Mouse (Mus musculus) limb, embryonic 15.5 days (tissue): Measurements from ENCODE around the gene Gm20716. TPM values are rescaled to one million over a fixed set of nuclear protein-coding genes. Genes with fewer than 3 reads are reported as not detected.
A peak's percentile ranks its signal among the peaks of the same experiment; 100 is the strongest.

Experiments
- ATAC-seq: fragments of 200-750 bp; cut with Nextera tagmentation; 2 replicates; pipeline ENCODE4 v1.8.0; 2017; ENCODE audit warnings: low read depth, moderate TSS enrichment; ENCODE audit not compliant: insufficient number of reproducible peaks, low FRiP score, low TSS enrichment
- H3K27ac ChIP-seq: fragments of 300-500 bp; sonication (generic); 2 replicates; pipeline ENCODE4 v1.5.1; 2015; ENCODE audit warnings: moderate library complexity, mild to moderate bottlenecking, inconsistent platforms
- H3K27me3 ChIP-seq: fragments of 300-500 bp; sonication (generic); 2 replicates; pipeline ENCODE4 v1.6.1; 2015; ENCODE audit warnings: inconsistent platforms
- H3K36me3 ChIP-seq: fragments of 300-500 bp; sonication (generic); 2 replicates; pipeline ENCODE4 v1.6.1; 2015; ENCODE audit warnings: inconsistent platforms
- H3K4me1 ChIP-seq: fragments of 300-500 bp; sonication (generic); 2 replicates; pipeline ENCODE4 v1.6.1; 2015; ENCODE audit warnings: inconsistent platforms
- H3K4me2 ChIP-seq: fragments of 300-500 bp; sonication (generic); 2 replicates; pipeline ENCODE4 v1.6.1; 2015; ENCODE audit warnings: mild to moderate bottlenecking, inconsistent platforms
- H3K4me3 ChIP-seq: fragments of 300-500 bp; sonication (generic); 2 replicates; pipeline ENCODE4 v1.5.1; 2015; ENCODE audit warnings: mild to moderate bottlenecking, inconsistent platforms
- H3K9ac ChIP-seq: fragments of 300-500 bp; sonication (generic); 2 replicates; pipeline ENCODE4 v1.6.1; 2015; ENCODE audit warnings: inconsistent platforms
- H3K9me3 ChIP-seq: fragments of 300-500 bp; sonication (generic); 2 replicates; pipeline ENCODE4 v1.6.1; 2016; ENCODE audit warnings: inconsistent platforms
- WGBS: fragments of 180-500 bp; shearing (Covaris S2); methylation state at CpG from one replicate; pipeline ENCODE4 v1.1.7; 2015; 5-methylcytosine and 5-hydroxymethylcytosine counted together
- polyA plus RNA-seq: library from polyadenylated mRNA; unstranded; fragments of >200 nt; fragmentation: Nextera tagmentation; extraction: Ambion mirVana; gene quantifications from 2 replicates; pipeline ENCODE4 v1.2.1, GENCODE M21; 2015

The Gm20716 gene
- polyA plus RNA-seq, result 13.4 and 17.7 TPM in 2 replicates

GRCm38 (mm10) chr2:168230026-168230728, at the start of gene Gm20716, which contains the start of the genes Dpm1 and Mocs3:
Gene Gm20716 (minus strand): TSS chr2:168230364.
Gene Dpm1 (minus strand): TSS chr2:168230591.
Gene Mocs3 (plus strand): TSS chr2:168230622.
- peak within 1 kb of the TSS; percentile 76 for H3K4me3 ChIP-seq
- peak within 1 kb of the TSS; percentile 99 for H3K4me2 ChIP-seq
- H3K27me3 ChIP-seq, result no peaks in the 10 kb centered on the region
- peak within 1 kb of the TSS; percentile 82 for H3K9ac ChIP-seq
- 0% methylated on average over 73 of the region's 73 CpGs for WGBS
- peak; percentile 82 for ATAC-seq
- no peaks in the 10 kb centered on the region for H3K9me3 ChIP-seq
- H3K27ac ChIP-seq, result peak within 1 kb of the TSS; percentile 95
- peaks cover 43% of the 10 kb centered on the region for H3K36me3 ChIP-seq
- H3K4me1 ChIP-seq, result peaks cover 31% of the 10 kb centered on the region

DNA sequence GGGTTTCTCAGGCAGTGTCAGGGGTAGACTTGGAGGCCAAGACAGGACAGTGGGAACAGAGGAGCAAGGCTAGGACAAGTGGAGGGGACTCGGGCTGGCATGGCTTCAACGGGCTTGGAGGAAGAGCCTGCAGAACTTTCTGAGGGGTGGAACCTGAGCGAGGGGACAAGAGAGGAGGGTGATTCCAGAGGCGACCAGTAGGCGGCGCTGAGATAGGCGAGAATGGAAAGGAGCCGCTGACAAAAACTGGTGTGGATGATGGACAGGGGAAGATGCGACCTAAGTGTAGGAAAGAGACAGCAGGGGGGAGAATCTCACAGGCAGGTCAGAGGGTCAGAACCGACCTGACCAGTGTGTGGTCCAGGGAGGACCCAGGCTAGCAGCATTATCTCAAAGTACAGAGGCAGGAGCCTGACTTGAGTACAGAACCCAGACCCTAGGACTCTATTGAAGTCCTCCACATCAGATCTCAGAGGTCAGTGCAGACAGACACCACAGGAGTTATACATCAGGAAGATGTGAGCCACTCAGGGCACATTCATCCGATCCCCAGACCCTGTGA, 44.3 kb upstream of the Gm20716 start:
- Histone ChIP-seq H3K4me2 (no peak overlapping the region), H3K4me3 (no peak overlapping the region), H3K9ac (no peak overlapping the region), H3K9me3 (no peaks in the 10 kb centered on the region), H3K27ac (no peak overlapping the region), H3K36me3 (no peaks in the 10 kb centered on the region), H3K4me1 (0 out of 2 replicates have a peak, but pooled peaks cover 3% of the 10 kb centered on the region), H3K27me3 (peaks cover 63% of the 10 kb centered on the region)
- WGBS, result 9% methylated on average over 11 of the region's 11 CpGs
- ATAC-seq, result no peak

GRCm38 (mm10) chr2:168273387-168273786, 43.2 kb upstream of the Gm20716 start:
- no peak overlapping the region for H3K9ac ChIP-seq
- H3K27me3 ChIP-seq, result peaks cover 61% of the 10 kb centered on the region
- H3K36me3 ChIP-seq, result no peaks in the 10 kb centered on the region
- H3K4me2 ChIP-seq, result no peak overlapping the region
- ATAC-seq, result no peak
- peaks cover 5% of the 10 kb centered on the region; the same call in 1 of the 2 replicates for H3K4me1 ChIP-seq
- no peaks in the 10 kb centered on the region for H3K9me3 ChIP-seq
- H3K4me3 ChIP-seq, result no peak overlapping the region
- WGBS, result 32% methylated on average over 9 of the region's 9 CpGs
- no peak overlapping the region for H3K27ac ChIP-seq

DNA sequence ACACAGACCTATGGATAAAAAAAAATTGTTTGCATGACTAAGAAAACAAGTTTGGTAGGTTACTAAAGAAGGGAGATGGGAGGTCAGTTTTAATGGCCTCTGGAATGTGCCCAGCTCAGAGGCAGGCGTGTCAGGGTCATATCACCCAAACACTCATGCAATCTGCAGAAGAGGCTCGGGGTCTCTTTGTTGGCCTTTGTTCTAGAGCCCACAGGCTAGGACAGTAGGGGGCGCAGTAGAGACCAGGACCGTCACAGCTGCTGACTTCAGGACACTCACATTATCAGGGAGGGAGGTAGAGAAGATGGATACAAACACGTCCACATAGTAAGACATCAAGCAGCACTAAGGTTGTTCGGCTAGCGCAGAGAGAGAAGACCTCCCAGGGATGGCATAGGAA, 37.9 kb upstream of the Gm20716 start:
- Histone ChIP-seq H3K36me3 (no peaks in the 10 kb centered on the region), H3K9me3 (no peaks in the 10 kb centered on the region), H3K4me1 (peaks cover 5% of the 10 kb centered on the region; the same call in 1 of the 2 replicates), H3K27me3 (peaks cover 15% of the 10 kb centered on the region; the same call in 1 of the 2 replicates), H3K4me2 (peak overlapping the region; percentile 33), H3K27ac (no peak overlapping the region), H3K4me3 (no peak overlapping the region), H3K9ac (no peak overlapping the region)
- 34% methylated on average over 7 of the region's 7 CpGs for WGBS
- no peak for ATAC-seq

GRCm38 (mm10) chr2:168260900-168261299, 30.7 kb upstream of the Gm20716 start:
- Histone ChIP-seq H3K9me3 (no peaks in the 10 kb centered on the region), H3K36me3 (no peaks in the 10 kb centered on the region), H3K27me3 (peaks cover 5% of the 10 kb centered on the region), H3K27ac (no peak overlapping the region), H3K9ac (no peak overlapping the region), H3K4me2 (no peak overlapping the region), H3K4me3 (no peak overlapping the region), H3K4me1 (0 out of 2 replicates have a peak, but pooled peaks cover 2% of the 10 kb centered on the region)
- ATAC-seq, result no peak; the same call in 1 of the 2 replicates
- WGBS, result 72% methylated on average over 10 of the region's 10 CpGs

DNA sequence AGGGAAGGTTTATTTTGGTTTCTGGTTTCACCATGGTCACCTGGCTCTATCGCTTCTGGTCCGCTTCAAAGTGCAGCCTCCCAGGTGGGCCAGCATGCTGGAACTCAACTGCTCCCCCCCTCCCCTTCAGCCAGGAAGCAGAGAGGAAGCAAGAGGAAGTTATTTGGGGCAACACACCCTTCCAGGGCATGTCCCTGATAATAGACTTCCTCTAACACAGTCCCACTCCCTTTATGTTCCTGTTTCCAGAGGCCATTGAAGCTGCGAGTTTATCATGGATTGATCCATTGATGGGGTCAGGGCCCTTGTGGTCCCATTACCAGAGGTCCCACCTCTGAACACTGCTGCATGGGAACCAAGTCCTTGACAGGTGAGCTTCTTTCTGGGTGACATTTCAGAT, 30.0 kb upstream of the Gm20716 start:
- ATAC-seq, result no peak
- Histone ChIP-seq H3K4me3 (no peak overlapping the region), H3K36me3 (no peaks in the 10 kb centered on the region), H3K9me3 (no peaks in the 10 kb centered on the region), H3K4me1 (0 out of 2 replicates have a peak, but pooled peaks cover 2% of the 10 kb centered on the region), H3K4me2 (no peak overlapping the region), H3K27ac (no peak overlapping the region), H3K27me3 (peaks cover 5% of the 10 kb centered on the region), H3K9ac (no peak overlapping the region)
- WGBS, result 79% methylated on average over 3 of the region's 3 CpGs

DNA sequence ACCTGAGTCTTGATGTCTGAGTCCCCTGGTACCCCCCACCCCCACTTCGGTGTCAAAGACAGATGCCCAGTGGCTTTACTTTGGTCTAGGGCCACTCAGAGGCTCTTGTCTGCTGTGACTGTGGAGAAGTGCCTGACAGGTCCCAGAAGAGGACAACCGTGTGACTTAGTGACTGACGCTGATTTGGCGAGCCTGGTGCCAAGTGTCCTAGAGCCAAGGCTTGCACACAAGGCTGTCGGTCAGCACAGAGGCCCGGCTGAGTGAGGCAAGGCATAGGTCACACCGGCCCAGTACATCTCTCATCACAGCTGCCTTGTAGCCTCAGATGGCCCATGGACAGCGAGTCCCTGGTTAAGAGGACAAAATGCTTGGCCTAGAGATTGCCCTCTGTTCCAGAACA, 28.9 kb upstream of the Gm20716 start:
- no peak overlapping the region for H3K4me3 ChIP-seq
- no peaks in the 10 kb centered on the region for H3K9me3 ChIP-seq
- H3K36me3 ChIP-seq, result no peaks in the 10 kb centered on the region
- no peak for ATAC-seq
- WGBS, result 87% methylated on average over 8 of the region's 8 CpGs
- peaks cover 5% of the 10 kb centered on the region for H3K27me3 ChIP-seq
- no peak overlapping the region for H3K9ac ChIP-seq
- no peak overlapping the region for H3K27ac ChIP-seq
- H3K4me2 ChIP-seq, result no peak overlapping the region
- 0 out of 2 replicates have a peak, but pooled peaks cover 2% of the 10 kb centered on the region for H3K4me1 ChIP-seq

DNA sequence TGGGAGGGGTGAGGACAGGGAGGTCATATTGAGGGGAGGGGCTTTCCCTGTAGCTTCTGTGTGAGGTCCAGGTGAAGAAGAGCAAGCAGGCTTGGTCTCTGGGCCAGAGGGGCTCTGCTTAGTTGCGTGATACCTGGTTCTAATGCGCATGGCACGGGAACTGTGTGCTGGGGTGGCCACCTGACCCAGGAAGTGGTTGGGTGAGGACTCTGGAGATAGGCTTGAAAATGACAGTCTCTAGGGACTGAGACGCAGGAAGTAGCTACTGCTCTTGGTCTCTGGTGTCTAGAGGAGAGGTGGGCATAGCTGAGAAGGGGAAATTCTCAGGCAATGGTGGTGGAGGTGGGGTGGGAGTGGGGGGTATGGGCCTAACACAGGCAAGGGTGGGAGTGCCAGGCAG, 27.0 kb upstream of the Gm20716 start:
- no peaks in the 10 kb centered on the region for H3K36me3 ChIP-seq
- no peak overlapping the region for H3K27ac ChIP-seq
- no peak for ATAC-seq
- no peaks in the 10 kb centered on the region for H3K27me3 ChIP-seq
- H3K4me2 ChIP-seq, result no peak overlapping the region
- H3K4me1 ChIP-seq, result peaks cover 8% of the 10 kb centered on the region; the same call in 1 of the 2 replicates
- H3K9me3 ChIP-seq, result no peaks in the 10 kb centered on the region
- H3K4me3 ChIP-seq, result no peak overlapping the region
- no peak overlapping the region for H3K9ac ChIP-seq
- WGBS, result 89% methylated on average over 4 of the region's 4 CpGs

DNA sequence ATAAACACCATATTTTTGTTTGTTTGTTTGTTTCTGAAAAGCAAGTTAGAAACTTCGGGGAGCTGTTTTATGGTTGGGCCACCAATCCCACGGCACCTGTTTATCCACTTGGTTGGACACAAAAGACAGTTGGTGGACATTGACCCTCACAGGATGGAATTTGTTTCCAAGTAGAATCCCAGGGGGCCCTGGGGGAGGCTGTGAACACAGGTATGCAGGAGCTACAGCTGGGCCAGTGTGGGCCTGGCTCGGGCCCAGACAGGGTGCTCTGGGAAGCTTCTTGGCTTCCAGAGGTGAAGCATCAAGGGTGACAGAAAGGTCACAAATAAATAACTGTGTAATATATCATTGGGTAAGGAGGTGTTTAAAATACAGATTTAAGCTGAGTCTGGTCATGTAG, 26.3 kb upstream of the Gm20716 start:
- no peak for ATAC-seq
- no peaks in the 10 kb centered on the region for H3K36me3 ChIP-seq
- H3K27me3 ChIP-seq, result no peaks in the 10 kb centered on the region
- no peak overlapping the region for H3K9ac ChIP-seq
- peaks cover 6% of the 10 kb centered on the region; the same call in 1 of the 2 replicates for H3K4me1 ChIP-seq
- 76% methylated on average over 3 of the region's 3 CpGs for WGBS
- no peak overlapping the region for H3K4me2 ChIP-seq
- no peak overlapping the region for H3K27ac ChIP-seq
- H3K4me3 ChIP-seq, result no peak overlapping the region
- H3K9me3 ChIP-seq, result no peaks in the 10 kb centered on the region

DNA sequence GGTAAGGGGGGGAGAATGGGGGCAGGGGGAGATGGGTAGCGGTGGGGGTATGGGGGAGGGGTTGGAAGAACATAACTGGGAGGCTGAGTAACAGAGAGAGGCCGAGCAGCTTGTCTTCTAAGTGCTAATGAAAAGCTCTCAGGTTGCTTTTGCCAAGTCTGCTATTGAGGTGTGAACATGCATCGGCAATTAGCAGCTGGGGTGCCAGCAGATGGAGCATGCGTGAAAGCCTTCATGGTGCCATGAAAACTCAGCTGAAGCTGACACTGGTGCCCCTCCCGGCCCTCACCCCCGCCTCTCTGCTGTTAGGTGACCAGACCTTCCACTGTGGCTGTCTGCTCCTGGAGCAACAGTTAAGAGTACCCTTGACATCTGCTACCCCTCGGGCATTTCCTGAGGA, 23.7 kb upstream of the Gm20716 start:
- no peak for ATAC-seq

GRCm38 (mm10) chr2:168252639-168253292, 22.6 kb upstream of the Gm20716 start:
- 11% methylated on average over 16 of the region's 16 CpGs for WGBS
- H3K4me2 ChIP-seq, result peak overlapping the region; percentile 13; the same call in 1 of the 2 replicates
- H3K9me3 ChIP-seq, result no peaks in the 10 kb centered on the region
- H3K27me3 ChIP-seq, result peaks cover 4% of the 10 kb centered on the region; the same call in 1 of the 2 replicates
- no peaks in the 10 kb centered on the region for H3K36me3 ChIP-seq
- H3K9ac ChIP-seq, result no peak overlapping the region
- H3K4me3 ChIP-seq, result no peak overlapping the region
- H3K27ac ChIP-seq, result no peak overlapping the region
- ATAC-seq, result no peak
- peaks cover 6% of the 10 kb centered on the region; the same call in 1 of the 2 replicates for H3K4me1 ChIP-seq

More for the DNA sequence above, 23.7 kb upstream of the Gm20716 start:
- Histone ChIP-seq H3K27me3 (peaks cover 4% of the 10 kb centered on the region; the same call in 1 of the 2 replicates), H3K27ac (no peak overlapping the region), H3K4me2 (no peak overlapping the region), H3K4me3 (no peak overlapping the region), H3K9ac (no peak overlapping the region), H3K4me1 (peaks cover 6% of the 10 kb centered on the region; the same call in 1 of the 2 replicates), H3K36me3 (no peaks in the 10 kb centered on the region), H3K9me3 (no peaks in the 10 kb centered on the region)
- WGBS, result 21% methylated on average over 7 of the region's 7 CpGs
